Mouse (Mus musculus): ENCODE measurements around the gene Serping1. TPM values are rescaled to one million over a fixed set of nuclear protein-coding genes. Genes with fewer than 3 reads are reported as not detected.

Serping1 gene
- 63.0 and 64.7 TPM in 2 replicates for polyA plus RNA-seq (2014; fragmentation: Nextera tagmentation; extraction: Ambion mirVana)

GRCm38 (mm10) chr2:84775241-84775640 is at the start of gene Serping1:
TSS of gene Serping1 (minus strand) at chr2:84775444.
- Histone ChIP-seq H3K4me2 (ENCODE audit: low read depth, low read length) (peak within 1 kb of the TSS; percentile 66), H3K4me1 (ENCODE audit: control insufficient read depth, insufficient read depth, low read length) (peaks cover 5% of the 10 kb centered on the region), H3K4me3 (ENCODE audit: low read depth, low read length) (peak within 1 kb of the TSS; percentile 37), H3K36me3 (ENCODE audit: control insufficient read depth, insufficient read depth, low read length) (no peaks in the 10 kb centered on the region), H3K27ac (replicated peaks; ENCODE audit: low read depth, low read length) (peak within 1 kb of the TSS; percentile 40), H3K9me3 (ENCODE audit: control insufficient read depth, low read length) (no peaks in the 10 kb centered on the region), H3K27me3 (replicated peaks; ENCODE audit: control insufficient read depth, insufficient read depth, low read length) (no peaks in the 10 kb centered on the region), H3K9ac (ENCODE audit: low read depth, low read length) (peak within 1 kb of the TSS; percentile 60)
- WGBS: 58% methylated on average over 9 of the region's 9 CpGs
- ATAC-seq (ENCODE audit: low read depth): peak; percentile 13; the same call in 1 of the 2 replicates
- no peak for DNase-seq (ENCODE audit: low spot score)

GRCm38 (mm10) chr2:84823237-84823636 is 48.0 kb upstream of the Serping1 start:
- 13% methylated on average over 2 of the region's 2 CpGs for WGBS
- Histone ChIP-seq H3K4me3 (ENCODE audit: low read depth, low read length) (no peak overlapping the region), H3K27ac (replicated peaks; ENCODE audit: low read depth, low read length) (no peak overlapping the region), H3K9ac (ENCODE audit: low read depth, low read length) (no peak overlapping the region), H3K4me2 (ENCODE audit: low read depth, low read length) (no peak overlapping the region), H3K4me1 (ENCODE audit: control insufficient read depth, insufficient read depth, low read length) (peaks cover 5% of the 10 kb centered on the region; the same call in 1 of the 2 replicates), H3K9me3 (ENCODE audit: control insufficient read depth, low read length) (no peaks in the 10 kb centered on the region), H3K36me3 (ENCODE audit: control insufficient read depth, insufficient read depth, low read length) (no peaks in the 10 kb centered on the region), H3K27me3 (replicated peaks; ENCODE audit: control insufficient read depth, insufficient read depth, low read length) (no peaks in the 10 kb centered on the region; the same call in 1 of the 2 replicates)
- ATAC-seq (ENCODE audit: low read depth) (peak; percentile 18; the same call in 1 of the 2 replicates), DNase-seq (ENCODE audit: low spot score) (peak; percentile 26)

GRCm38 (mm10) chr2:84822552-84822951 is 47.3 kb upstream of the Serping1 start, which contains the start of gene Smtnl1:
TSS of gene Smtnl1 (minus strand) at chr2:84822652.
- WGBS: 52% methylated on average over 13 of the region's 13 CpGs
- no peaks in the 10 kb centered on the region; the same call in 1 of the 2 replicates for H3K27me3 ChIP-seq (replicated peaks; ENCODE audit: control insufficient read depth, insufficient read depth, low read length)
- H3K4me3 ChIP-seq (ENCODE audit: low read depth, low read length): no peak within 1 kb of the TSS
- ATAC-seq (ENCODE audit: low read depth): no peak
- H3K9ac ChIP-seq (ENCODE audit: low read depth, low read length): no peak within 1 kb of the TSS
- no peak within 1 kb of the TSS for H3K4me2 ChIP-seq (ENCODE audit: low read depth, low read length)
- no peaks in the 10 kb centered on the region for H3K36me3 ChIP-seq (ENCODE audit: control insufficient read depth, insufficient read depth, low read length)
- H3K9me3 ChIP-seq (ENCODE audit: control insufficient read depth, low read length): no peaks in the 10 kb centered on the region
- H3K27ac ChIP-seq (replicated peaks; ENCODE audit: low read depth, low read length): no peak within 1 kb of the TSS
- peaks cover 2% of the 10 kb centered on the region; the same call in 1 of the 2 replicates for H3K4me1 ChIP-seq (ENCODE audit: control insufficient read depth, insufficient read depth, low read length)
- no peak for DNase-seq (ENCODE audit: low spot score)

DNA sequence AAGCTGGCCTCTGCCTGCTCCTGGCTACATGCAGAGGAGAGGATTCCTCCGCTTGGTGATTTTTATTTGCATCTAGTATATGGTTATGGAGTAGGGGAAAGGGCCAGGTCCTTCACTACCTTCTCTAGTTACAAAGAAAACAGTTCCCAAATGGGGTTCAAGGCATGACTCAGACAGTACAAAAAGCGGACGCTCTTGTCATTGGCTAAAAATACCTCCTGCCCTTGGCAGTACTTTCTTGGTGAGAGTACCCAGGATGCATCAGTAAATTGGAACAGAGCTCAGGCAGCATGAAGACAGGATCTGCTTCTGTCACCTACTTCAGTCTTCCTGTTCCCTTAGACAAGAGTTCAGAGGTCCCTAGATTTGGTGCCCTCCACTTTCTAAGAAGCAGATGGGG is 44.6 kb upstream of the Serping1 start:
- Histone ChIP-seq H3K27ac (replicated peaks; ENCODE audit: low read depth, low read length) (no peak overlapping the region), H3K36me3 (ENCODE audit: control insufficient read depth, insufficient read depth, low read length) (no peaks in the 10 kb centered on the region), H3K9ac (ENCODE audit: low read depth, low read length) (no peak overlapping the region), H3K9me3 (ENCODE audit: control insufficient read depth, low read length) (no peaks in the 10 kb centered on the region), H3K27me3 (replicated peaks; ENCODE audit: control insufficient read depth, insufficient read depth, low read length) (no peaks in the 10 kb centered on the region; the same call in 1 of the 2 replicates), H3K4me1 (ENCODE audit: control insufficient read depth, insufficient read depth, low read length) (no peaks in the 10 kb centered on the region), H3K4me3 (ENCODE audit: low read depth, low read length) (no peak overlapping the region), H3K4me2 (ENCODE audit: low read depth, low read length) (no peak overlapping the region)
- DNase-seq (ENCODE audit: low spot score): no peak
- WGBS: 50% methylated on average over 3 of the region's 3 CpGs
- ATAC-seq (ENCODE audit: low read depth): no peak

DNA sequence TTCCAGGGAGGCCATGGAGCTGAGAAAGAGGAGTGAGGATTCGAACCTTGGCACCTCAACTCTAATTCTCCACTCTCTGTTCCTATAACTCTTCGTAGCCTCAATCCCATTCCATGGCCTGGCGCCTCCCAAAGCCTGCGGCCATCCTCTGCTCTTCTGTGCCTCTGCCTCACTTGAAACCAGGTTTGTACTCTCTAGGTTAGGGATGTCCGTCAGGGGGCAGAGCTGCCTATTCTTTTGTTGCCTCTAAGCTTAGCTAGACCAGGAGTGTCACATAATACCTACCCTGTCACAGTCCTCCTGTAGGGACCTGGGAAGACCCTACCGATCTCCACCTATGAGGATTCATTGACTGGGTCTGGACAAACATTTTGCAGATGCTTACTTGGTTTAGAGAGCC is 37.4 kb upstream of the Serping1 start:
- Histone ChIP-seq H3K9me3 (ENCODE audit: control insufficient read depth, low read length) (no peaks in the 10 kb centered on the region), H3K4me1 (ENCODE audit: control insufficient read depth, insufficient read depth, low read length) (peaks cover 5% of the 10 kb centered on the region; the same call in 1 of the 2 replicates), H3K4me2 (ENCODE audit: low read depth, low read length) (no peak overlapping the region), H3K9ac (ENCODE audit: low read depth, low read length) (no peak overlapping the region), H3K27ac (replicated peaks; ENCODE audit: low read depth, low read length) (no peak overlapping the region), H3K27me3 (replicated peaks; ENCODE audit: control insufficient read depth, insufficient read depth, low read length) (no peaks in the 10 kb centered on the region), H3K4me3 (ENCODE audit: low read depth, low read length) (no peak overlapping the region), H3K36me3 (ENCODE audit: control insufficient read depth, insufficient read depth, low read length) (no peaks in the 10 kb centered on the region)
- no peak for DNase-seq (ENCODE audit: low spot score)
- ATAC-seq (ENCODE audit: low read depth): no peak
- WGBS: 83% methylated on average over 6 of the region's 6 CpGs

- ATAC-seq (ENCODE audit: low read depth): no peak
These were observed 36.6 kb upstream of the Serping1 start for GRCm38 (mm10) chr2:84811880-84812279.

GRCm38 (mm10) chr2:84810886-84811577 is 35.8 kb upstream of the Serping1 start:
- peak overlapping the region; percentile 48 for H3K9ac ChIP-seq (ENCODE audit: low read depth, low read length)
- DNase-seq (ENCODE audit: low spot score): peak; percentile 92
- no peaks in the 10 kb centered on the region for H3K27me3 ChIP-seq (replicated peaks; ENCODE audit: control insufficient read depth, insufficient read depth, low read length)
- H3K4me1 ChIP-seq (ENCODE audit: control insufficient read depth, insufficient read depth, low read length): peaks cover 5% of the 10 kb centered on the region; the same call in 1 of the 2 replicates
- peak overlapping the region; percentile 28; the same call in 1 of the 2 replicates for H3K27ac ChIP-seq (replicated peaks; ENCODE audit: low read depth, low read length)
- peak overlapping the region; percentile 56 for H3K4me2 ChIP-seq (ENCODE audit: low read depth, low read length)
- H3K36me3 ChIP-seq (ENCODE audit: control insufficient read depth, insufficient read depth, low read length): no peaks in the 10 kb centered on the region
- no peaks in the 10 kb centered on the region for H3K9me3 ChIP-seq (ENCODE audit: control insufficient read depth, low read length)
- peak; percentile 87 for ATAC-seq (ENCODE audit: low read depth)
- 29% methylated on average over 26 of the region's 26 CpGs for WGBS
- peak overlapping the region; percentile 31 for H3K4me3 ChIP-seq (ENCODE audit: low read depth, low read length)

More at GRCm38 (mm10) chr2:84811880-84812279, 36.6 kb upstream of the Serping1 start:
- Histone ChIP-seq H3K9ac (ENCODE audit: low read depth, low read length) (no peak overlapping the region), H3K27ac (replicated peaks; ENCODE audit: low read depth, low read length) (no peak overlapping the region), H3K4me3 (ENCODE audit: low read depth, low read length) (no peak overlapping the region), H3K4me2 (ENCODE audit: low read depth, low read length) (no peak overlapping the region), H3K4me1 (ENCODE audit: control insufficient read depth, insufficient read depth, low read length) (peaks cover 5% of the 10 kb centered on the region; the same call in 1 of the 2 replicates), H3K27me3 (replicated peaks; ENCODE audit: control insufficient read depth, insufficient read depth, low read length) (no peaks in the 10 kb centered on the region), H3K36me3 (ENCODE audit: control insufficient read depth, insufficient read depth, low read length) (no peaks in the 10 kb centered on the region), H3K9me3 (ENCODE audit: control insufficient read depth, low read length) (no peaks in the 10 kb centered on the region)
- DNase-seq (ENCODE audit: low spot score): no peak
- WGBS: 77% methylated on average over 7 of the region's 7 CpGs

DNA sequence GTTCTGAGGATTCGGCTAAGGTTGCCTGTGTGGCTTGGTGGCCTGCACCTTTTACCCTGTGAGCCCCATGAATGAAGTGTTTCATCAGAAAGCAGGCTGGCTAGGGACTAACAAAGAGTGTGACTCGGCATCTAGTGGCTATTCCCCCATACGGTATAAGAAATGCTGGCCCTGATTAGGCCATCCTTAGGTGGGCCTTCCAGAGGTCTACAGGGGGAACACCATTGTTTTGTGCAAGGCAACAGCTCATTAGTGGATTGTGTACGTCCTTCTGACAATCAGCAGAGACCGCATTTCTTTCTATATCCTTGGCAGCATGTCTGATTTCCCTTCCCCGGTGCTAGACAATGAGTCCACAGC is 35.3 kb upstream of the Serping1 start:
- no peaks in the 10 kb centered on the region for H3K9me3 ChIP-seq (ENCODE audit: control insufficient read depth, low read length)
- H3K9ac ChIP-seq (ENCODE audit: low read depth, low read length): no peak overlapping the region
- H3K4me3 ChIP-seq (ENCODE audit: low read depth, low read length): peak overlapping the region; percentile 31; the same call in 1 of the 2 replicates
- peaks cover 5% of the 10 kb centered on the region; the same call in 1 of the 2 replicates for H3K4me1 ChIP-seq (ENCODE audit: control insufficient read depth, insufficient read depth, low read length)
- H3K27ac ChIP-seq (replicated peaks; ENCODE audit: low read depth, low read length): no peak overlapping the region
- H3K4me2 ChIP-seq (ENCODE audit: low read depth, low read length): peak overlapping the region; percentile 56
- H3K27me3 ChIP-seq (replicated peaks; ENCODE audit: control insufficient read depth, insufficient read depth, low read length): no peaks in the 10 kb centered on the region
- H3K36me3 ChIP-seq (ENCODE audit: control insufficient read depth, insufficient read depth, low read length): no peaks in the 10 kb centered on the region
- no peak for DNase-seq (ENCODE audit: low spot score)
- whole genome bisulfite sequencing: 70% methylated on average over 6 of the region's 6 CpGs
- peak; percentile 17; the same call in 1 of the 2 replicates for ATAC-seq (ENCODE audit: low read depth)

All from embryonic facial prominence, embryonic 14.5 days (tissue).